Mouse (Mus musculus): ENCODE measurements at regions not wholly inside any gene's neighbourhood (a gene's known extent, or its start where the extent isn't known, plus 50 kb on each side); places are given as distances from the start of the nearest gene placed in this dataset.
A peak's percentile ranks its signal among the peaks of the same experiment; 100 is the strongest.
"Not testable (repeated sequence)": the region's sequence is repeated elsewhere in the genome, so short reads cannot be mapped to it uniquely, and the experiment has no call there.

- not testable (repeated sequence) for DNase-seq
Observed at GRCm38 (mm10) chr6:48341367-48341766, 54.0 kb upstream of the Krba1 start.

- not testable (repeated sequence) for DNase-seq
Observed at GRCm38 (mm10) chr6:48336964-48337363, 58.4 kb upstream of the Krba1 start.

- no peak for DNase-seq
Observed at GRCm38 (mm10) chr6:48288011-48288410, 107.4 kb upstream of the Krba1 start.

- not testable (repeated sequence) for DNase-seq
Observed at GRCm38 (mm10) chr6:48279646-48280045, 115.7 kb upstream of the Krba1 start.

- DNase-seq, result not testable (repeated sequence)
Observed at GRCm38 (mm10) chr6:48261563-48261962, 133.8 kb upstream of the Krba1 start.

GRCm38 (mm10) chr6:48252989-48253388, 142.4 kb upstream of the Krba1 start:
- not testable (repeated sequence) for DNase-seq

GRCm38 (mm10) chr6:48251954-48252353, 143.4 kb upstream of the Krba1 start:
- no peak for DNase-seq

GRCm38 (mm10) chr6:48244191-48244590, 151.2 kb upstream of the Krba1 start:
- DNase-seq, result not testable (repeated sequence)

GRCm38 (mm10) chr6:48227431-48227830, 141.0 kb upstream of the Zfp746 start:
- DNase-seq, result peak; percentile 61 to 63

GRCm38 (mm10) chr6:48224206-48224605, 137.8 kb upstream of the Zfp746 start:
- no peak for DNase-seq

GRCm38 (mm10) chr6:48222971-48223370, 136.6 kb upstream of the Zfp746 start:
- no peak for DNase-seq

GRCm38 (mm10) chr6:48221806-48222205, 135.4 kb upstream of the Zfp746 start:
- peak in 1 of 2 experiments; percentile 20 for DNase-seq

- DNase-seq, result no peak
Observed at GRCm38 (mm10) chr6:48215212-48215611, 128.8 kb upstream of the Zfp746 start.

- DNase-seq, result peak; percentile 5 to 10
Observed at GRCm38 (mm10) chr6:48209739-48210138, 123.3 kb upstream of the Zfp746 start.

- DNase-seq, result no peak
Observed at GRCm38 (mm10) chr6:48209103-48209502, 122.7 kb upstream of the Zfp746 start.

- no peak for DNase-seq
Observed at GRCm38 (mm10) chr6:48205722-48206121, 119.3 kb upstream of the Zfp746 start.

GRCm38 (mm10) chr6:48199951-48200350, 113.6 kb upstream of the Zfp746 start:
- no peak for DNase-seq

- peak; percentile 58 to 63 for DNase-seq
Observed at GRCm38 (mm10) chr6:48198806-48199205, 112.4 kb upstream of the Zfp746 start.

GRCm38 (mm10) chr6:48197696-48198378, 111.4 kb upstream of the Zfp746 start:
- DNase-seq, result no peak

- DNase-seq, result peak; percentile 15 to 24
Observed at GRCm38 (mm10) chr6:48188363-48188762, 102.0 kb upstream of the Zfp746 start.

- no peak for DNase-seq
Observed at GRCm38 (mm10) chr6:48185311-48185710, 98.9 kb upstream of the Zfp746 start.

GRCm38 (mm10) chr6:48178360-48179120, 92.1 kb upstream of the Zfp746 start:
- peak; percentile 41 to 50 for DNase-seq

GRCm38 (mm10) chr6:48177936-48178335, 91.5 kb upstream of the Zfp746 start:
- DNase-seq, result peak; percentile 85 to 88

GRCm38 (mm10) chr6:48175234-48175633, 88.8 kb upstream of the Zfp746 start:
- no peak for DNase-seq

All from cerebellum, postnatal 10 days (tissue).